Mouse (Mus musculus) embryonic facial prominence, embryonic 11.5 days (tissue): ENCODE results near the gene Hipk4. TPM values are rescaled to one million over a fixed set of nuclear protein-coding genes. Genes with fewer than 3 reads are reported as not detected.
A peak's percentile ranks its signal among the peaks of the same experiment; 100 is the strongest.

ENCODE experiments used
- ATAC-seq: fragments of 200-750 bp; cut with Nextera tagmentation; replicated peaks from 2 replicates; pipeline ENCODE4 v1.8.0; 2017; ENCODE audit warnings: low read depth; ENCODE audit not compliant: insufficient number of reproducible peaks, low FRiP score, low TSS enrichment
- DNase-seq: peaks from one replicate; pipeline ENCODE4 v3.0.0-alpha.2; 2015; ENCODE audit warnings: low spot score
- H3K27ac ChIP-seq: fragments of 300-500 bp; sonication (generic); replicated peaks from 2 replicates; pipeline ENCODE4 v1.5.1; 2014; ENCODE audit warnings: mild to moderate bottlenecking, low read depth, low read length, control low read depth
- H3K27me3 ChIP-seq: fragments of 300-500 bp; sonication (generic); 2 replicates; pipeline ENCODE4 v1.6.1; 2014; ENCODE audit warnings: mild to moderate bottlenecking, low read length, moderate library complexity, mixed read lengths; ENCODE audit not compliant: control insufficient read depth, insufficient read depth
- H3K36me3 ChIP-seq: fragments of 300-500 bp; sonication (generic); replicated peaks from 2 replicates; pipeline ENCODE4 v1.6.1; 2014; ENCODE audit warnings: low read depth, mild to moderate bottlenecking, low read length, moderate library complexity, mixed read lengths; ENCODE audit not compliant: control insufficient read depth, insufficient read depth
- H3K4me1 ChIP-seq: fragments of 300-500 bp; sonication (generic); 2 replicates; pipeline ENCODE4 v1.6.1; 2014; ENCODE audit warnings: low read length, mixed read lengths; ENCODE audit not compliant: control insufficient read depth, insufficient read depth
- H3K4me2 ChIP-seq: fragments of 300-500 bp; sonication (generic); 2 replicates; pipeline ENCODE4 v1.6.1; 2014; ENCODE audit warnings: low read depth, mild to moderate bottlenecking, control low read depth, low read length, moderate library complexity
- H3K4me3 ChIP-seq: fragments of 300-500 bp; sonication (generic); 2 replicates; pipeline ENCODE4 v1.5.1; 2014; ENCODE audit warnings: low read depth, low read length, control low read depth
- H3K9ac ChIP-seq: fragments of 300-500 bp; sonication (generic); replicated peaks from 2 replicates; pipeline ENCODE4 v1.6.1; 2014; ENCODE audit warnings: mild to moderate bottlenecking, control low read depth, low read length
- H3K9me3 ChIP-seq: fragments of 300-500 bp; sonication (generic); replicated peaks from 2 replicates; pipeline ENCODE4 v1.6.1; 2016; ENCODE audit warnings: mild to moderate bottlenecking, low read length, inconsistent platforms, mixed read lengths; ENCODE audit not compliant: control insufficient read depth
- WGBS: fragments of 180-500 bp; shearing (Covaris S2); extraction: QIAGEN DNeasy Blood & Tissue Kit; methylation state at CpG from one replicate; pipeline ENCODE4 v1.1.7; 2014; 5-methylcytosine and 5-hydroxymethylcytosine counted together
- polyA plus RNA-seq: library from polyadenylated mRNA; unstranded; fragments of >200 nt; fragmentation: Nextera tagmentation; extraction: Ambion mirVana; gene quantifications from 2 replicates; pipeline ENCODE4 v1.2.1, GENCODE M21; 2014

Hipk4 gene
- polyA plus RNA-seq, 1 experiment from 2014 or later = 0.36 TPM

DNA sequence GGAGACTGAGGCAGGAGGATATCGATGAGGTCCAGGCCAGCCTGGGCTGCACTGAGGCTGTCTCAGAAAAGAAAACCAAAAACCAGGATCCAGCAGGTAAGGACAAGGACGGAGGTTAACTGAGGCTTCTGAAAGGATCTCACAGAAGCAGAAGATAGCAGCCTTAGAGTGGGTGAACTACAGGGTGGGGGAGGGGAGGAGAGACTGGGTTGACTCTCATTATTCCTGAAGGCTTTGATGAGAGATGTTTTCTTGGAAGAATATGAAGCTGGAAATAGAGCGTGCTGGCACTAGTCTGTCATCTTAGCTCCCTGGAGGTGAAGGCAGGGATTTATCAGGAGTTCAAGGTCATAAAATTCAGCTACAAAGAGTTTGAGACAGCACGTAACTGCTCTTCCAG is 20.8 kb downstream of the Hipk4 start:
- Histone ChIP-seq H3K4me2 (no peak overlapping the region), H3K9ac (no peak overlapping the region), H3K27me3 (no peaks in the 10 kb centered on the region), H3K4me3 (no peak overlapping the region), H3K4me1 (no peaks in the 10 kb centered on the region), H3K27ac (no peak overlapping the region), H3K36me3 (no peaks in the 10 kb centered on the region), H3K9me3 (no peaks in the 10 kb centered on the region)
- DNase-seq = no peak
- 92% methylated on average over 4 of the region's 4 CpGs for WGBS
- no peak for ATAC-seq

DNA sequence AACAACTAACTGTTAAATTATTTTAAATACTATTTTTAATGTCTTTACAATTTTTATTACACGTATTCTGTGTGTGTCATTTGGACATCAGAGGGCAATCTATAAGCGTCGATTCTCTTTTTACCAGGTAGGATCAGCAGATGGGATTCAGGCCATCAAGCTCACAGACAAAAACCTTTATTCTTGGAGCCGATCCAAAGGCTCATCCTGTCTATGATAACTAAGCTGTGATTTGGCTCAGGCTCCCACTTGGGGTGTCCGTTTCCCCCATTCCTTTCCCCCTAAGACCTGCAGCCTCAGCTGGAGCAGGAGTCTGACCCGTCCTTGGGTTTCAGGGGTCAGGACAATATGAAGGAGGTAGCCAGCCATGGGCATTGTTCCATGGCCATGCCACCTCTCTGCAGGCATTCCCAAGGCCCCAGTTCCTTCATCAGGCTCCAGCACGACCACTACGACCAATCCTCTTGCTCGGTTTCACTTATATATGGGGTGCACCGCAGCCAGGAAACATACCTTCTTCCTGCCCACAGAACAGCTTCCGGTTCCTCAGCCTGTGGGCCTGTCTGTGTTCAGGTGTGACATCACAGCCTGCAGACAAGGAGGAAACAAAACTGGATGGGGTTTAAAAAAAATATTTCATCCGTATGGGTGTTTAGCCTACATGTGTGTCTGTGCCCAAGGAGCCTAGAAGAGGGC is 21.8 kb downstream of the Hipk4 start:
- 86% methylated on average over 12 of the region's 12 CpGs for WGBS
- no peaks in the 10 kb centered on the region for H3K4me1 ChIP-seq
- H3K27ac ChIP-seq = no peak overlapping the region
- DNase-seq (no peak), ATAC-seq (no peak)
- no peak overlapping the region for H3K4me3 ChIP-seq
- no peak overlapping the region for H3K4me2 ChIP-seq
- no peaks in the 10 kb centered on the region for H3K27me3 ChIP-seq
- no peak overlapping the region for H3K9ac ChIP-seq
- no peaks in the 10 kb centered on the region for H3K9me3 ChIP-seq
- H3K36me3 ChIP-seq = no peaks in the 10 kb centered on the region

DNA sequence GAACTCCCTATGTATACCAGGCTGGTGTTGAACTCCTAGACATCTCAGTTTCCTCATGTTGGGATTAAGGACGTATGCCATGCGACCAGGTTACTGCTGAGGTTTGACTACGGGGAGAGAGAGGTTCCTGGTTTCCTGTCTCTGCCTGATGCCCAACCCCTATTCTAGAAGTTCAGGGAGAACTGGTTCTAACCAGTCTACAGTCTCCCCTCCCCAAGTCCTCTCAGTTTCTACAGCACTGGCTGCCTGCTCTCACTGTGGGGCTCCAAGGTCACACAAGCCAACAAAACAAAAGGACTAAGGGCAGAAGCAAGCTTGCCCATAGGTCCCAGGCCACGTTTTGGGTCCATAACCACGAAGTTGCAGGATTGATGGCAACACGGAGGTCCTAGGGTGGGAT is 26.5 kb downstream of the Hipk4 start:
- ATAC-seq (no peak), DNase-seq (no peak)
- no peaks in the 10 kb centered on the region for H3K9me3 ChIP-seq
- no peaks in the 10 kb centered on the region for H3K4me1 ChIP-seq
- H3K27me3 ChIP-seq = no peaks in the 10 kb centered on the region
- WGBS = 74% methylated on average over 6 of the region's 6 CpGs
- H3K36me3 ChIP-seq = no peaks in the 10 kb centered on the region
- no peak overlapping the region for H3K9ac ChIP-seq
- H3K4me2 ChIP-seq = no peak overlapping the region
- H3K4me3 ChIP-seq = no peak overlapping the region
- H3K27ac ChIP-seq = no peak overlapping the region

DNA sequence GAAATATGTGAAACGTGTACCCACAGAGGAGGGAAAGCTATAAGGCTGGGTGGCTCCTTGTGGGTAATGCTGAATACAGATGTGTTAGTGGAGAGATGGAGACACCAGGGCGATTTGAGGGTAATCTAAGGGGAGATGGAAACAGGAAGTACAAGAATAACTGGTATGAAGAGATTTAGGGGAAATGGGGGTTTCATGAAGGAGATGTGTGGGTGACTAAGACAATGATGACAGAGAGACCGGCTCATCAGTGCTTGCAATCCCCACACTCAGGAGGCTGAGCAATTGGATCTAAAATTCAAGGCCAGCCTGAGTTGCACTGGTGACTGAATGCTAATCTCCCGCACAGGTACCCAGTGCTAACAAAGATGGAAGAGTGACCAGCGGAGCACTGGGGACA is 29.0 kb downstream of the Hipk4 start:
- Histone ChIP-seq H3K36me3 (no peaks in the 10 kb centered on the region; the same call in 1 of the 2 replicates), H3K27me3 (no peaks in the 10 kb centered on the region), H3K4me3 (no peak overlapping the region), H3K4me2 (no peak overlapping the region; the same call in 1 of the 2 replicates), H3K9me3 (no peaks in the 10 kb centered on the region), H3K4me1 (no peaks in the 10 kb centered on the region), H3K27ac (no peak overlapping the region), H3K9ac (no peak overlapping the region)
- DNase-seq (no peak), ATAC-seq (no peak)
- 50% methylated on average over 5 of the region's 5 CpGs for WGBS

DNA sequence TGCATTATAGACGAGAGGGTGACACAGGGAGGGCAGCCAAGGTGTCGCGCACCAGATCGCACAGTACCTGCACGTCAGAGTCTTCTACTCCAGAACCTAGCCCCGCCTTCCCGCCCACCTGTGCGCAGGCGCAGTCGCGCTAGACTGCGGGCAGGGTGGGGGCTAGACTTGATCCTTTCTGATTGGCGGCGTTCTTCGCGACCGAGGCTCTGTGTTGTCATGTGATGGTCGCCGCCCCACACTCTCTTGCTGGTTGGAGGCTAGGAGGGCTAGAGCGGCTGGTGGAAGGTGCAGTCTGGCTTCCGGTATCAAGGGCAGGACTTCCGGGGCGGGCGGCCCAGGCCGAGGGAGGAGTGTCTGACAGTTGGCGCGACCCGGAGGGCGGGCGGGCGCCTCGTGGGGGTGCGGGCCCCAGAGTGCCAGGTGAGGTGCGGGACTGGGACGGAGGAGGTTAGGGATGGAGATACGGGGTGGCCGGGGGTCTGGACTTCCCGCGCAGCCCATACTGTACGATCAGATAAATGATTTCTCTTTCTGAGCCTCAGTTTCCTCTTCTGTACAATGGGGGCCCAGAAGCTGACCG is 30.0 kb downstream of the Hipk4 start, which contains the start of the genes Pld3 and 2310022A10Rik:
Gene Pld3 (minus strand): TSS at position 288 of the 583 bp plus-strand sequence.
Gene 2310022A10Rik (plus strand): TSS at position 303 of the 583 bp plus-strand sequence.
- H3K4me2 ChIP-seq = peak within 1 kb of the TSS; percentile 73
- H3K9me3 ChIP-seq = no peaks in the 10 kb centered on the region
- H3K27me3 ChIP-seq = no peaks in the 10 kb centered on the region
- H3K4me3 ChIP-seq = peak within 1 kb of the TSS; percentile 76
- H3K27ac ChIP-seq = no peak within 1 kb of the TSS
- DNase-seq (peak; percentile 96), ATAC-seq (peak; percentile 100)
- H3K4me1 ChIP-seq = no peaks in the 10 kb centered on the region
- peak within 1 kb of the TSS; percentile 72 for H3K9ac ChIP-seq
- no peaks in the 10 kb centered on the region; the same call in 1 of the 2 replicates for H3K36me3 ChIP-seq
- WGBS = under 1% methylated on average over 41 of the region's 41 CpGs

- 69% methylated on average over 8 of the region's 8 CpGs for WGBS
- no peak overlapping the region for H3K27ac ChIP-seq
- no peaks in the 10 kb centered on the region for H3K27me3 ChIP-seq
- no peak overlapping the region for H3K4me3 ChIP-seq
- no peak for DNase-seq
- no peak overlapping the region for H3K4me2 ChIP-seq
- no peak overlapping the region for H3K9ac ChIP-seq
- H3K4me1 ChIP-seq = no peaks in the 10 kb centered on the region
- no peak for ATAC-seq
- H3K36me3 ChIP-seq = peaks cover 9% of the 10 kb centered on the region
- no peaks in the 10 kb centered on the region for H3K9me3 ChIP-seq
Observed at GRCm38 (mm10) chr7:27560291-27560887, 37.3 kb downstream of the Hipk4 start.

GRCm38 (mm10) chr7:27560978-27561377 is 37.9 kb downstream of the Hipk4 start:
- WGBS = 95% methylated on average over 1 of the region's 1 CpGs
- DNase-seq (no peak), ATAC-seq (no peak)
- Histone ChIP-seq H3K27me3 (no peaks in the 10 kb centered on the region), H3K9me3 (no peaks in the 10 kb centered on the region), H3K4me2 (no peak overlapping the region), H3K4me1 (no peaks in the 10 kb centered on the region), H3K4me3 (no peak overlapping the region), H3K9ac (no peak overlapping the region), H3K27ac (no peak overlapping the region; the same call in 1 of the 2 replicates), H3K36me3 (peaks cover 9% of the 10 kb centered on the region)
